In the genomic region with DNA sequence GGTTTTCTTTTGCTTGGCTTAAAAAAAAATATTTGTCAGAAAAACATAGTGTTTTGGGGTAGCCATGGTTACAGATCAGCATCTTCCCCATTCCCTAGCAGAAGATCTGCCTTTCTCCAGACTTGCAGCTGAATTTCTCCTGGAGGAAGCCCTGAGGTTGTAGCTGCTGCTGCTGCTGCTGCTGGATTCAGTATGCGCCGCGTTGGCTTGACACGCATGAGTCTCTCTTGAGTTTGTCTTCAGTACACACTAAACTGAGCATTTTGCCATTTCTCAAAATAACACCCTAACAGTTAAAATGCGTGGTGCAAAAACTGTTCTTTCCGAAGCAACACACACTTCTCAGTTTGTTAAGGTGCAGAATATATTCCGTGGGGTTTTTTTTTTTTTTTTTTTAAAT, we compare ENCODE assay signal across 12 mouse cellular contexts. TPM values are rescaled to one million over a fixed set of nuclear protein-coding genes. Genes with fewer than 3 reads are reported as not detected.
DNase-seq lines count a peak whose midpoint lies in the region; ATAC-seq and TF ChIP-seq lines count a peak whose summit lies in the region.
"Had no signal": no experiment of that assay in that cellular context is flagged by ENCODE, and none has a peak within 500 bp of the region (broad histone marks: within the 10 kb centered on the region; RNA-seq: fewer than 3 reads in every experiment).

No protein-coding gene starts in this region.

- H3K27ac ChIP-seq in forebrain, postnatal 0 days (ENCODE audit: low read depth, low read length), result no peak overlapping the region
- H3K27ac ChIP-seq in forebrain, embryonic 11.5 days (ENCODE audit: low read depth, low read length), result no peak overlapping the region
- H3K27ac ChIP-seq in brown adipose tissue, adult 24 weeks (replicated peaks; ENCODE audit: low read depth, low read length), result no peak overlapping the region

- H3K4me3 ChIP-seq in forebrain, postnatal 0 days (ENCODE audit: low read depth, low read length), result 0 out of 2 replicates have a peak overlapping the region, but pooled peaks have one; percentile 3
- no peak overlapping the region for H3K4me3 ChIP-seq in forebrain, embryonic 11.5 days (ENCODE audit: low read depth, low read length)
- peak overlapping the region; percentile 92; the same call in 1 of the 2 replicates for H3K4me3 ChIP-seq in brown adipose tissue, adult 24 weeks (ENCODE audit: insufficient read depth, low read depth, low read length)

- H3K27me3 ChIP-seq in forebrain, postnatal 0 days (ENCODE audit: insufficient read depth, low read length), result no peaks in the 10 kb centered on the region; the same call in 1 of the 2 replicates
- no peaks in the 10 kb centered on the region for H3K27me3 ChIP-seq in forebrain, embryonic 11.5 days (ENCODE audit: control insufficient read depth, insufficient read depth, low read length)

- H3K9me3 ChIP-seq in forebrain, postnatal 0 days (ENCODE audit: low read length), result no peaks in the 10 kb centered on the region
- no peaks in the 10 kb centered on the region for H3K9me3 ChIP-seq in forebrain, embryonic 11.5 days (ENCODE audit: control insufficient read depth, low read length)

- TF ChIP-seq CTCF in forebrain, postnatal 0 days (IDR thresholded peaks at IDR 0.05; ENCODE audit: low read depth), result no peak

- no peak for ATAC-seq in forebrain, postnatal 0 days
- no peak for ATAC-seq in forebrain, embryonic 11.5 days (replicated peaks; ENCODE audit: low FRiP score)

- H3K36me3 ChIP-seq in forebrain, postnatal 0 days (ENCODE audit: insufficient read depth), result no peaks in the 10 kb centered on the region
- no peaks in the 10 kb centered on the region for H3K36me3 ChIP-seq in forebrain, embryonic 11.5 days (ENCODE audit: control insufficient read depth, insufficient read depth, low read length)

- intact Hi-C loops in left cerebral cortex, postnatal 14 days (cut with DNase I), result no loop called here
- intact Hi-C loops in left cerebral cortex, postnatal 4 days (cut with DNase I), result no loop called here

- peaks cover 7% of the 10 kb centered on the region; the same call in 1 of the 2 replicates for H3K4me1 ChIP-seq in forebrain, postnatal 0 days (ENCODE audit: insufficient read depth)
- 0 out of 2 replicates have a peak, but pooled peaks cover 2% of the 10 kb centered on the region for H3K4me1 ChIP-seq in forebrain, embryonic 11.5 days (replicated peaks; ENCODE audit: control insufficient read depth, insufficient read depth, low read length)
- H3K4me1 ChIP-seq in brown adipose tissue, adult 24 weeks (ENCODE audit: control insufficient read depth, insufficient read depth, insufficient read length, low read length), result peaks cover 3% of the 10 kb centered on the region; the same call in 1 of the 2 replicates

- no peak overlapping the region for H3K9ac ChIP-seq in forebrain, postnatal 0 days
- H3K9ac ChIP-seq in forebrain, embryonic 11.5 days (ENCODE audit: low read length), result no peak overlapping the region

- WGBS in forebrain, postnatal 0 days, result 62% methylated on average over 7 of the region's 7 CpGs
- WGBS in forebrain, embryonic 11.5 days, result 90% methylated on average over 7 of the region's 7 CpGs

- DNase-seq in forebrain, postnatal 0 days, result peak; percentile 30
- no peak for DNase-seq in forebrain, embryonic 11.5 days (ENCODE audit: low spot score)
- peak; percentile 49 to 72 for DNase-seq in left cerebral cortex, postnatal 14 days (ENCODE audit: low spot score in 2 of 2)
- DNase-seq in left cerebral cortex, postnatal 4 days, result no peak
- DNase-seq in lung, postnatal 10 days, result peak; percentile 28
- no peak for DNase-seq in retina, postnatal 1 day
- DNase-seq in cerebellum, postnatal 25 days, result no peak
- DNase-seq: adrenal gland, adult 2 months; cerebellum, postnatal 10 days; gastrocnemius, postnatal 36 days; kidney, postnatal 25 days had no signal

- no peak overlapping the region for H3K4me2 ChIP-seq in forebrain, postnatal 0 days (ENCODE audit: low read depth)
- H3K4me2 ChIP-seq in forebrain, embryonic 11.5 days (ENCODE audit: low read depth, low read length, severe bottlenecking), result no peak overlapping the region

RNA-seq across cellular contexts. Expression of gene Uaca, which starts 1.7 kb away (rescaled TPM):
- total RNA-seq in forebrain, postnatal 0 days (2014; rRNA removed), result 6.2 and 8.9 TPM in 2 replicates
- polyA plus RNA-seq in forebrain, postnatal 0 days (2015; fragmentation: Nextera tagmentation; extraction: Ambion mirVana), result 8.8 and 10.2 TPM in 2 replicates
- polyA plus RNA-seq in forebrain, embryonic 11.5 days (2014; fragmentation: Nextera tagmentation; extraction: Ambion mirVana), result 25.2 and 25.6 TPM in 2 replicates
- total RNA-seq in left cerebral cortex, postnatal 14 days (2021), result 10 to 100 TPM; 10.9 to 12.3 TPM
- total RNA-seq in left cerebral cortex, postnatal 4 days (2021), result 10 to 100 TPM; 18.5 to 18.6 TPM
- polyA plus RNA-seq in brown adipose tissue, adult 24 weeks (2012; ENCODE audit: insufficient read depth, insufficient read length, missing spikeins), result 11.8 and 13.8 TPM in 2 replicates

Comparison
In these comparisons a context has a peak if more than half of its experiments do, and no peak if none do; other contexts are left out.
1. DNase-seq: peak in forebrain, postnatal 0 days (single experiment), left cerebral cortex, postnatal 14 days (2 of 2) and lung, postnatal 10 days (single experiment); none in forebrain, embryonic 11.5 days (single experiment), left cerebral cortex, postnatal 4 days (single experiment), retina, postnatal 1 day (single experiment) and cerebellum, postnatal 25 days (0 of 2).